Comparison of ENCODE assay signal across 8 mouse cellular contexts in genomic region chr14:37134304-37135126, GRCm38 (mm10). TPM values are rescaled to one million over a fixed set of nuclear protein-coding genes. Genes with fewer than 3 reads are reported as not detected.
DNase-seq lines count a peak whose midpoint lies in the region; ATAC-seq and TF ChIP-seq lines count a peak whose summit lies in the region.

No protein-coding gene starts in this region.

- DNase-seq in heart, postnatal 25 days (ENCODE audit: low spot score): no peak
- DNase-seq in CD4-positive, CD25-positive, alpha-beta regulatory T cell, adult 2 months (ENCODE audit: low read depth, low spot score): peak; percentile 74
- DNase-seq in cerebellum, adult 9-11 months: no peak
- no peak for DNase-seq in embryo, embryonic 10 days (ENCODE audit: low spot score)

- H3K9ac ChIP-seq in heart, embryonic 11.5 days (ENCODE audit: low read depth, low read length): peak overlapping the region; percentile 96
- H3K9ac ChIP-seq in midbrain, embryonic 16.5 days (ENCODE audit: low read depth, low read length): peak overlapping the region; percentile 92

- intact Hi-C loops in heart, postnatal 25 days (cut with DNase I): loop anchor here (5.0 kb wide), 1 partner anchor 167 kb away; the partner anchor contains the start of gene Ccser2

- H3K27ac ChIP-seq in heart, embryonic 11.5 days (ENCODE audit: low read depth, low read length): peak overlapping the region; percentile 93
- H3K27ac ChIP-seq in cortical plate, adult 2 months (ENCODE audit: insufficient read depth, low read length): peak overlapping the region; percentile 39
- peak overlapping the region; percentile 84 for H3K27ac ChIP-seq in midbrain, embryonic 16.5 days (ENCODE audit: low read length)

- no peaks in the 10 kb centered on the region for H3K9me3 ChIP-seq in heart, embryonic 11.5 days (replicated peaks; ENCODE audit: control insufficient read depth, low read length)
- no peaks in the 10 kb centered on the region for H3K9me3 ChIP-seq in midbrain, embryonic 16.5 days (replicated peaks; ENCODE audit: control insufficient read depth, low read length, poor library complexity, severe bottlenecking)

- peaks cover 4% of the 10 kb centered on the region; the same call in 1 of the 2 replicates for H3K36me3 ChIP-seq in heart, embryonic 11.5 days (ENCODE audit: control insufficient read depth, insufficient read depth, low read length)
- peaks cover 3% of the 10 kb centered on the region; the same call in 1 of the 2 replicates for H3K36me3 ChIP-seq in midbrain, embryonic 16.5 days (ENCODE audit: control insufficient read depth, insufficient read depth, low read length)

- WGBS in heart, embryonic 11.5 days (ENCODE audit: insufficient replicate concordance): 2% methylated on average over 40 of the region's 40 CpGs
- 1% methylated on average over 40 of the region's 40 CpGs for WGBS in midbrain, embryonic 16.5 days

- 0 out of 2 replicates have a peak, but pooled peaks cover 3% of the 10 kb centered on the region for H3K4me1 ChIP-seq in heart, embryonic 11.5 days (ENCODE audit: control insufficient read depth, insufficient read depth, low read length)
- H3K4me1 ChIP-seq in cortical plate, adult 2 months (ENCODE audit: control insufficient read depth, insufficient read depth, low read length): no peaks in the 10 kb centered on the region
- H3K4me1 ChIP-seq in midbrain, embryonic 16.5 days (ENCODE audit: control insufficient read depth, insufficient read depth, low read length): peaks cover 9% of the 10 kb centered on the region

- no peak for TF ChIP-seq CTCF in cortical plate, adult 2 months (IDR thresholded peaks at IDR 0.05; ENCODE audit: extremely low read depth, insufficient read depth, low read length)

- no peaks in the 10 kb centered on the region for H3K27me3 ChIP-seq in heart, embryonic 11.5 days (ENCODE audit: control insufficient read depth, insufficient read depth, low read length)
- H3K27me3 ChIP-seq in midbrain, embryonic 16.5 days (ENCODE audit: control insufficient read depth, insufficient read depth, low read depth, low read length): no peaks in the 10 kb centered on the region

- H3K4me3 ChIP-seq in heart, embryonic 11.5 days (ENCODE audit: low read depth, low read length): peak overlapping the region; percentile 92
- peak overlapping the region; percentile 47 for H3K4me3 ChIP-seq in cortical plate, adult 2 months (ENCODE audit: insufficient read depth, low read length)
- peak overlapping the region; percentile 97 for H3K4me3 ChIP-seq in midbrain, embryonic 16.5 days (ENCODE audit: low read depth, low read length)

- no peak for TF ChIP-seq POLR2A in cortical plate, adult 2 months (IDR thresholded peaks at IDR 0.05; ENCODE audit: extremely low read depth, insufficient read depth, low read length)

- peak overlapping the region; percentile 71 for H3K4me2 ChIP-seq in heart, embryonic 11.5 days
- peak overlapping the region; percentile 78 for H3K4me2 ChIP-seq in midbrain, embryonic 16.5 days (ENCODE audit: low read length)

- ATAC-seq in heart, embryonic 11.5 days (replicated peaks; ENCODE audit: insufficient number of reproducible peaks, low FRiP score, low TSS enrichment): peak; percentile 80
- ATAC-seq in inflammation-experienced regulatory T-cells, adult 6 months: peak; percentile 15
- ATAC-seq in midbrain, embryonic 16.5 days: no peak

RNA-seq across cellular contexts. Expression of gene Ghitm, which starts 0.6 kb away (rescaled TPM):
- polyA plus RNA-seq in heart, embryonic 11.5 days (2014; fragmentation: Nextera tagmentation; extraction: Ambion mirVana): 317 and 376 TPM in 2 replicates
- total RNA-seq in heart, postnatal 25 days (2021): 100 to 1,000 TPM; 636 to 638 TPM
- polyA plus RNA-seq in cortical plate, adult 2 months (2012; rRNA removed): 305 and 312 TPM in 2 replicates
- 100 to 1,000 TPM; 360 to 469 (median 363) TPM for polyA plus RNA-seq in inflammation-experienced regulatory T-cells, adult 6 months (2017; shearing (Covaris generic))
- 189 and 197 TPM in 2 replicates for polyA plus RNA-seq in midbrain, embryonic 16.5 days (2015; fragmentation: Nextera tagmentation; extraction: Ambion mirVana)

RNA-seq across cellular contexts. Expression of gene 2610528A11Rik, which starts 20.7 kb away (rescaled TPM):
- polyA plus RNA-seq in heart, embryonic 11.5 days (2014; fragmentation: Nextera tagmentation; extraction: Ambion mirVana): 1.2 and 1.5 TPM in 2 replicates
- total RNA-seq in heart, postnatal 25 days (2021): under 1 TPM in 1 of 2 experiments, not detected in 1; 0.60 TPM
- polyA plus RNA-seq in cortical plate, adult 2 months (2012; rRNA removed): 0.91 and 1.0 TPM in 2 replicates
- polyA plus RNA-seq in inflammation-experienced regulatory T-cells, adult 6 months (2017; shearing (Covaris generic)): not detected
- polyA plus RNA-seq in midbrain, embryonic 16.5 days (2015; fragmentation: Nextera tagmentation; extraction: Ambion mirVana): not detected in 2 replicates

RNA-seq across cellular contexts. Expression of gene Cdhr1, which starts 36.4 kb away (rescaled TPM):
- 0.13 and 0.41 TPM in 2 replicates for polyA plus RNA-seq in heart, embryonic 11.5 days (2014; fragmentation: Nextera tagmentation; extraction: Ambion mirVana)
- total RNA-seq in heart, postnatal 25 days (2021): under 1 TPM in 1 of 2 experiments, not detected in 1; 0.08 TPM
- polyA plus RNA-seq in cortical plate, adult 2 months (2012; rRNA removed): 1.6 and 1.8 TPM in 2 replicates
- polyA plus RNA-seq in inflammation-experienced regulatory T-cells, adult 6 months (2017; shearing (Covaris generic)): under 1 TPM in 1 of 3 experiments, not detected in 2; 0.11 TPM
- 3.1 and 5.0 TPM in 2 replicates for polyA plus RNA-seq in midbrain, embryonic 16.5 days (2015; fragmentation: Nextera tagmentation; extraction: Ambion mirVana)

Comparison
In these comparisons a context has a peak if more than half of its experiments do, and no peak if none do; other contexts are left out.
1. H3K27ac ChIP-seq: peak in every context shown above with its lines; median percentile 93 in heart, embryonic 11.5 days; 84 in midbrain, embryonic 16.5 days; 39 in cortical plate, adult 2 months.
2. H3K4me3 ChIP-seq: peak in every context shown above with its lines; median percentile 97 in midbrain, embryonic 16.5 days; 92 in heart, embryonic 11.5 days; 47 in cortical plate, adult 2 months.